Mouse (Mus musculus): ENCODE results near the gene Cyp1b1. TPM values are rescaled to one million over a fixed set of nuclear protein-coding genes. Genes with fewer than 3 reads are reported as not detected.

The Cyp1b1 gene
- total and polyA plus RNA-seq, 3 experiments = not detected

DNA sequence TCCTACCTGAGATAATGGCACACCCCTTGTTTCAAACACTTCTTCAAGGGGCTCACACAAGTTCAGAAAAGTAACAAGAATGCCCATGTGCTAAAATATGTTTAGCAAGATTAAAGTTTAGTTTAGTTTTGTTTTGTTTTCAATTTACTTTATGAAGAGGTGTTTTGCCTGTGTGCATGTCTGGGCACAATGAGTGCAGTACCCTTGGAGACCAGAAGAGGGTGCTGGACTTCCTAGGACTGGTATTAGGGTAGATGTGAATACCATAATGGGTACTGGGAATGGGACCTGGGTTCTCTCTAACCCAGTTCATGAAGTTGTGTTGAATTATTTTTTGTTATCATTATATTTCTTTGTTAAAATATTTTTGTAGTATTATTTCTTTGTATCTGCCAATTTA is 38.0 kb upstream of the Cyp1b1 start (continued):
- TF ChIP-seq RCOR1 (IDR thresholded peaks at IDR 0.05; ENCODE audit: low read depth, low read length) = no peak
- TF ChIP-seq CTCF (IDR thresholded peaks at IDR 0.05 in 2 of 3, conservative IDR thresholded peaks at IDR 0.05 in 1 of 3; ENCODE audit: control insufficient read depth in 1 of 3, insufficient read depth in 1 of 3, low read depth in 2 of 3, low read length in 3 of 3, poor library complexity in 1 of 3, severe bottlenecking in 1 of 3) = peak; percentile 51 to 66 (median 65)

DNA sequence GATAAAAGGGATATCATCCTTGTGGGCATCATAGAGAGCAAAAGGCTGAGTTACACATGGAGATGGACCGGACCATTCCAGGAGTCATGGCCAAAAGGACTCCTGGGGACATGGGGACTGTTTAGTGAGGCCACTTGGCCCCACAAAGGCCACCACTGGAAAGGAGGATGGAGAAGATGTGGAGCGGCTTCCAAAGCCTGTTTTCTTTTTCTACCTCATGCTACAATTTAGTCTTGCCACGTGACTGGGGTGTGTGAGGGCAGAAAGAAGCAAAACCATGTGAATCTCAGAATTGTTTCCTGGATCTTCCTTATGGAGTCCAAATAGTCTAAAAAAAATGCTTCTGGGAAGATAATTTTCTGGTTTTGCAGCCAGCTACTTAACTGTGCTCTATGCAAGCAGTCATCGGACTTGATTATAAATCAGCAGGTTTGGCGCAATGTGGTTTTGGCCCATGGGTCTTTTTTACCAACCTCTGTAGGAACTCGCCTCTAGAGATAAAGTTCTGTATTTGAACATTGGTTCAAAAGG is 36.9 kb upstream of the Cyp1b1 start:
- no peak for DNase-seq (ENCODE audit: low read depth, low spot score)
- Histone ChIP-seq H3K9ac (ENCODE audit: control insufficient read depth, low read depth, low read length, poor library complexity, severe bottlenecking) (no peak overlapping the region), H3K4me3 (ENCODE audit: control insufficient read depth in 1 of 2, insufficient read depth in 1 of 2, low read depth in 2 of 2, low read length in 2 of 2) (no peak overlapping the region), H3K9me3 (replicated peaks; ENCODE audit: insufficient read depth, low read length) (no peaks in the 10 kb centered on the region), H3K4me1 (ENCODE audit: control insufficient read depth in 1 of 2, insufficient read depth in 2 of 2, low read length in 2 of 2) (no peaks in the 10 kb centered on the region), H3K36me3 (ENCODE audit: control insufficient read depth in 1 of 2, insufficient read depth in 2 of 2, low read length in 2 of 2) (no peaks in the 10 kb centered on the region), H3K27ac (ENCODE audit: control insufficient read depth, low read depth, low read length) (no peak overlapping the region), H3K27me3 (ENCODE audit: control insufficient read depth in 1 of 2, insufficient read depth in 2 of 2, low read length in 2 of 2) (peaks cover 0 to 2% of the 10 kb centered on the region in 2 experiments; a peak in 1 of 4 replicates), H3K79me2 (ENCODE audit: control insufficient read depth, insufficient read depth, low read length, poor library complexity) (no peaks in the 10 kb centered on the region)
- no peak for TF ChIP-seq NRF1 (IDR thresholded peaks at IDR 0.05; ENCODE audit: insufficient read depth, low read depth, low read length, poor library complexity, severe bottlenecking)
- TF ChIP-seq ZC3H11A (IDR thresholded peaks at IDR 0.05; ENCODE audit: low read depth, low read length) = no peak
- no peak for TF ChIP-seq JUND (IDR thresholded peaks at IDR 0.05; ENCODE audit: low read depth, low read length)
- no peak for TF ChIP-seq TCF12 (IDR thresholded peaks at IDR 0.05; ENCODE audit: low read depth, low read length)

GRCm38 (mm10) chr17:79749647-79750046 is 34.8 kb upstream of the Cyp1b1 start:
- H3K9ac ChIP-seq (ENCODE audit: control insufficient read depth, low read depth, low read length, poor library complexity, severe bottlenecking) = no peak overlapping the region
- no peaks in the 10 kb centered on the region for H3K36me3 ChIP-seq (ENCODE audit: control insufficient read depth in 1 of 2, insufficient read depth in 2 of 2, low read length in 2 of 2)
- TF ChIP-seq MAFK (IDR thresholded peaks at IDR 0.05; ENCODE audit: borderline replicate concordance, low read depth, low read length) (no peak), USF2 (IDR thresholded peaks at IDR 0.05; ENCODE audit: borderline replicate concordance in 1 of 2, insufficient read depth in 1 of 2, low read depth in 1 of 2, low read length in 2 of 2) (no peak), ZMIZ1 (IDR thresholded peaks at IDR 0.05; ENCODE audit: low read depth, low read length) (no peak), GATA1 (IDR thresholded peaks at IDR 0.05; ENCODE audit: low read depth, low read length) (no peak), ZNF384 (IDR thresholded peaks at IDR 0.05; ENCODE audit: low read depth, low read length) (no peak), CTCF (IDR thresholded peaks at IDR 0.05 in 2 of 3, conservative IDR thresholded peaks at IDR 0.05 in 1 of 3; ENCODE audit: control insufficient read depth in 1 of 3, insufficient read depth in 1 of 3, low read depth in 2 of 3, low read length in 3 of 3, poor library complexity in 1 of 3, severe bottlenecking in 1 of 3) (no peak), EP300 (IDR thresholded peaks at IDR 0.05; ENCODE audit: low read depth in 1 of 2, low read length in 2 of 2) (no peak), E2F4 (IDR thresholded peaks at IDR 0.05; ENCODE audit: borderline replicate concordance, low read depth, low read length) (no peak), NELFE (IDR thresholded peaks at IDR 0.05; ENCODE audit: low read depth, low read length) (no peak), MAX (IDR thresholded peaks at IDR 0.05; ENCODE audit: low read length) (no peak), ELF1 (IDR thresholded peaks at IDR 0.05; ENCODE audit: low read depth, low read length) (no peak), USF1 (IDR thresholded peaks at IDR 0.05; ENCODE audit: low read depth, low read length) (no peak), SMC3 (IDR thresholded peaks at IDR 0.05; ENCODE audit: low read depth, low read length) (no peak), ZC3H11A (IDR thresholded peaks at IDR 0.05; ENCODE audit: low read depth, low read length) (no peak), RCOR1 (IDR thresholded peaks at IDR 0.05; ENCODE audit: low read depth, low read length) (no peak)
- no peak overlapping the region for H3K4me3 ChIP-seq (ENCODE audit: control insufficient read depth in 1 of 2, insufficient read depth in 1 of 2, low read depth in 2 of 2, low read length in 2 of 2)
- H3K9me3 ChIP-seq (replicated peaks; ENCODE audit: insufficient read depth, low read length) = no peaks in the 10 kb centered on the region
- H3K27me3 ChIP-seq (ENCODE audit: control insufficient read depth in 1 of 2, insufficient read depth in 2 of 2, low read length in 2 of 2) = 0 out of 4 replicates have a peak, but pooled peaks cover 0 to 1% of the 10 kb centered on the region in 2 experiments
- H3K27ac ChIP-seq (ENCODE audit: control insufficient read depth, low read depth, low read length) = no peak overlapping the region
- no peak for DNase-seq (ENCODE audit: low read depth, low spot score)
- H3K79me2 ChIP-seq (ENCODE audit: control insufficient read depth, insufficient read depth, low read length, poor library complexity) = no peaks in the 10 kb centered on the region
- H3K4me1 ChIP-seq (ENCODE audit: control insufficient read depth in 1 of 2, insufficient read depth in 2 of 2, low read length in 2 of 2) = no peaks in the 10 kb centered on the region
